Mouse (Mus musculus) heart, embryonic 14.5 days (tissue): ENCODE measurements around the gene Orc3. TPM values are rescaled to one million over a fixed set of nuclear protein-coding genes. Genes with fewer than 3 reads are reported as not detected.

Experiments used
- ATAC-seq: fragments of 200-750 bp; cut with Nextera tagmentation; 2 replicates; pipeline ENCODE4 v1.8.0; 2017; ENCODE audit warnings: low read depth, moderate TSS enrichment; ENCODE audit not compliant: insufficient number of reproducible peaks, insufficient read depth, low FRiP score
- H3K27ac ChIP-seq, 2 experiments: fragments of 200-500 bp in 1 of 2; fragments of 300-500 bp in 1 of 2; sonication (generic) in 1 of 2; replicated peaks in 1 of 2; 2 replicates each; pipeline ENCODE4 v1.5.1; 2012 to 2014; ENCODE audit warnings: low read depth in 2 of 2, low read length in 2 of 2, control low read depth in 1 of 2, mild to moderate bottlenecking in 1 of 2, mixed read lengths in 1 of 2; ENCODE audit not compliant: control insufficient read depth in 1 of 2, insufficient read depth in 1 of 2
- H3K27me3 ChIP-seq: fragments of 300-500 bp; sonication (generic); 2 replicates; pipeline ENCODE4 v1.6.1; 2014; ENCODE audit warnings: mild to moderate bottlenecking, low read length, control low read depth; ENCODE audit not compliant: control insufficient read depth, insufficient read depth
- H3K36me3 ChIP-seq: fragments of 300-500 bp; sonication (generic); 2 replicates; pipeline ENCODE4 v1.6.1; 2014; ENCODE audit warnings: mild to moderate bottlenecking, control low read depth, low read length, mixed read lengths; ENCODE audit not compliant: control insufficient read depth, insufficient read depth
- H3K4me1 ChIP-seq, 2 experiments: fragments of 200-500 bp in 1 of 2; fragments of 300-500 bp in 1 of 2; sonication (generic) in 1 of 2; 2 replicates each; pipeline ENCODE4 v1.6.1; 2012 to 2014; ENCODE audit warnings: low read length in 2 of 2, control low read depth in 1 of 2, mixed read lengths in 1 of 2; ENCODE audit not compliant: control insufficient read depth in 2 of 2, insufficient read depth in 2 of 2
- H3K4me2 ChIP-seq: fragments of 300-500 bp; sonication (generic); 2 replicates; pipeline ENCODE4 v1.6.1; 2014; ENCODE audit warnings: mild to moderate bottlenecking, low read length
- H3K4me3 ChIP-seq, 2 experiments: fragments of 200-500 bp in 1 of 2; fragments of 300-500 bp in 1 of 2; sonication (generic) in 1 of 2; 2 replicates each; pipeline ENCODE4 v1.5.1; 2012 to 2014; ENCODE audit warnings: low read length in 2 of 2, mild to moderate bottlenecking in 2 of 2, control low read depth in 1 of 2, low read depth in 1 of 2, moderate library complexity in 1 of 2; ENCODE audit not compliant: control insufficient read depth in 1 of 2, insufficient read depth in 1 of 2
- H3K9ac ChIP-seq: fragments of 300-500 bp; sonication (generic); 2 replicates; pipeline ENCODE4 v1.6.1; 2014; ENCODE audit warnings: mild to moderate bottlenecking, low read length
- H3K9me3 ChIP-seq: fragments of 300-500 bp; sonication (generic); 2 replicates; pipeline ENCODE4 v1.6.1; 2016; ENCODE audit warnings: low read length, control low read depth; ENCODE audit not compliant: control insufficient read depth
- WGBS: fragments of 180-500 bp; shearing (Covaris S2); extraction: QIAGEN DNeasy Blood & Tissue Kit; methylation state at CpG from one replicate; pipeline ENCODE4 v1.1.7; 2014; 5-methylcytosine and 5-hydroxymethylcytosine counted together
- polyA plus RNA-seq: library from polyadenylated mRNA; unstranded; fragments of >200 nt; fragmentation: Nextera tagmentation; extraction: Ambion mirVana; gene quantifications from 2 replicates; pipeline ENCODE4 v1.2.1, GENCODE M21; 2014

The Orc3 gene
- polyA plus RNA-seq, 1 experiment from 2014 or later = 70.6 TPM

GRCm38 (mm10) chr4:34616146-34616545 is 1.4 kb upstream of the Orc3 start:
- WGBS = 80% methylated on average over 8 of the region's 8 CpGs
- Histone ChIP-seq H3K9me3 (no peaks in the 10 kb centered on the region), H3K4me2 (peak overlapping the region; percentile 70), H3K4me3 (peak overlapping the region in 1 of 2 experiments; percentile 84; a peak in 1 of 4 replicates), H3K4me1 (peaks cover 2 to 19% of the 10 kb centered on the region in 2 experiments), H3K9ac (peak overlapping the region; percentile 93; the same call in 1 of the 2 replicates), H3K36me3 (peaks cover 9% of the 10 kb centered on the region; the same call in 1 of the 2 replicates), H3K27me3 (no peaks in the 10 kb centered on the region), H3K27ac (no peak overlapping the region)
- no peak for ATAC-seq

GRCm38 (mm10) chr4:34615303-34615702 is 559 bp upstream of the Orc3 start:
- H3K4me1 ChIP-seq = peaks cover 2 to 19% of the 10 kb centered on the region in 2 experiments
- WGBS = 1% methylated on average over 13 of the region's 13 CpGs
- peak overlapping the region in 1 of 2 experiments; percentile 87; a peak in 2 of 4 replicates for H3K27ac ChIP-seq
- no peak for ATAC-seq
- H3K9ac ChIP-seq = peak overlapping the region; percentile 93
- peak overlapping the region; percentile 70 for H3K4me2 ChIP-seq
- no peaks in the 10 kb centered on the region for H3K9me3 ChIP-seq
- H3K27me3 ChIP-seq = no peaks in the 10 kb centered on the region
- peaks cover 10% of the 10 kb centered on the region; the same call in 1 of the 2 replicates for H3K36me3 ChIP-seq
- peak overlapping the region; percentile 84 to 87 for H3K4me3 ChIP-seq

- H3K36me3 ChIP-seq = peaks cover 21% of the 10 kb centered on the region
- no peak overlapping the region; a peak in 1 of 4 replicates for H3K27ac ChIP-seq
- H3K27me3 ChIP-seq = no peaks in the 10 kb centered on the region
- no peak for ATAC-seq
- no peaks in the 10 kb centered on the region for H3K9me3 ChIP-seq
- peak overlapping the region; percentile 84 to 87; a peak in 3 of 4 replicates for H3K4me3 ChIP-seq
- peak overlapping the region; percentile 93 for H3K9ac ChIP-seq
- peaks cover 2 to 19% of the 10 kb centered on the region in 2 experiments for H3K4me1 ChIP-seq
- H3K4me2 ChIP-seq = peak overlapping the region; percentile 70
- WGBS = 63% methylated on average over 6 of the region's 6 CpGs
Observed at GRCm38 (mm10) chr4:34613571-34614145, 1.1 kb downstream of the Orc3 start.

- Histone ChIP-seq H3K27me3 (no peaks in the 10 kb centered on the region), H3K9ac (no peak overlapping the region), H3K27ac (no peak overlapping the region), H3K9me3 (no peaks in the 10 kb centered on the region), H3K36me3 (peaks cover 66% of the 10 kb centered on the region), H3K4me1 (no peaks in the 10 kb centered on the region), H3K4me2 (no peak overlapping the region), H3K4me3 (no peak overlapping the region)
- no peak for ATAC-seq
- WGBS = 98% methylated on average over 10 of the region's 10 CpGs
Observed at GRCm38 (mm10) chr4:34606658-34607057, 8.1 kb downstream of the Orc3 start.

GRCm38 (mm10) chr4:34603123-34603522 is 11.6 kb downstream of the Orc3 start:
- Histone ChIP-seq H3K27me3 (no peaks in the 10 kb centered on the region), H3K9me3 (no peaks in the 10 kb centered on the region), H3K4me1 (no peaks in the 10 kb centered on the region), H3K4me3 (no peak overlapping the region), H3K36me3 (peaks cover 79% of the 10 kb centered on the region), H3K27ac (no peak overlapping the region), H3K4me2 (no peak overlapping the region), H3K9ac (no peak overlapping the region)
- ATAC-seq = no peak
- 98% methylated on average over 6 of the region's 6 CpGs for WGBS

GRCm38 (mm10) chr4:34584871-34585607 is 29.7 kb downstream of the Orc3 start:
- WGBS = 47% methylated on average over 7 of the region's 7 CpGs
- Histone ChIP-seq H3K4me3 (no peak overlapping the region), H3K27ac (peak overlapping the region; percentile 74 to 75; a peak in 3 of 4 replicates), H3K9me3 (no peaks in the 10 kb centered on the region), H3K27me3 (no peaks in the 10 kb centered on the region), H3K4me1 (peaks cover 4% of the 10 kb centered on the region in 2 experiments; a peak in 2 of 4 replicates), H3K4me2 (0 out of 2 replicates have a peak overlapping the region, but pooled peaks have one; percentile 11), H3K36me3 (peaks cover 70% of the 10 kb centered on the region), H3K9ac (0 out of 2 replicates have a peak overlapping the region, but pooled peaks have one; percentile 6)
- ATAC-seq = no peak

- Histone ChIP-seq H3K27ac (no peak overlapping the region), H3K36me3 (peaks cover 77% of the 10 kb centered on the region), H3K27me3 (no peaks in the 10 kb centered on the region), H3K4me2 (no peak overlapping the region), H3K4me3 (no peak overlapping the region), H3K9me3 (no peaks in the 10 kb centered on the region), H3K4me1 (peaks cover 4 to 11% of the 10 kb centered on the region in 2 experiments; a peak in 2 of 4 replicates), H3K9ac (no peak overlapping the region)
- 88% methylated on average over 3 of the region's 3 CpGs for WGBS
- ATAC-seq = no peak
Observed at GRCm38 (mm10) chr4:34583427-34583826, 31.3 kb downstream of the Orc3 start.
